Mouse (Mus musculus) hindbrain, embryonic 15.5 days (tissue): ENCODE data around the gene Ube2e3. TPM values are rescaled to one million over a fixed set of nuclear protein-coding genes. Genes with fewer than 3 reads are reported as not detected.

ENCODE experiments used
- ATAC-seq: fragments of 200-750 bp; cut with Nextera tagmentation; 2 replicates; pipeline ENCODE4 v1.8.0; 2017; ENCODE audit warnings: low read depth, moderate number of reproducible peaks, moderate TSS enrichment; ENCODE audit not compliant: low FRiP score
- H3K27ac ChIP-seq: fragments of 300-500 bp; sonication (generic); replicated peaks from 2 replicates; pipeline ENCODE4 v1.5.1; 2015; ENCODE audit warnings: mild to moderate bottlenecking, inconsistent platforms
- H3K27me3 ChIP-seq: fragments of 300-500 bp; sonication (generic); 2 replicates; pipeline ENCODE4 v1.6.1; 2015; ENCODE audit warnings: control low read depth, inconsistent platforms
- H3K36me3 ChIP-seq: fragments of 300-500 bp; sonication (generic); 2 replicates; pipeline ENCODE4 v1.6.1; 2015; ENCODE audit warnings: control low read depth, inconsistent platforms
- H3K4me1 ChIP-seq: fragments of 300-500 bp; sonication (generic); replicated peaks from 2 replicates; pipeline ENCODE4 v1.6.1; 2015; ENCODE audit warnings: control low read depth, inconsistent platforms
- H3K4me2 ChIP-seq: fragments of 300-500 bp; sonication (generic); 2 replicates; pipeline ENCODE4 v1.6.1; 2015; ENCODE audit warnings: moderate library complexity, mild to moderate bottlenecking, inconsistent platforms
- H3K4me3 ChIP-seq: fragments of 300-500 bp; sonication (generic); 2 replicates; pipeline ENCODE4 v1.5.1; 2015; ENCODE audit warnings: mild to moderate bottlenecking, inconsistent platforms
- H3K9ac ChIP-seq: fragments of 300-500 bp; sonication (generic); 2 replicates; pipeline ENCODE4 v1.6.1; 2015; ENCODE audit warnings: inconsistent platforms
- H3K9me3 ChIP-seq: fragments of 300-500 bp; sonication (generic); 2 replicates; pipeline ENCODE4 v1.6.1; 2016; ENCODE audit warnings: control low read depth, inconsistent platforms
- WGBS: fragments of 180-500 bp; shearing (Covaris S2); methylation state at CpG from one replicate; pipeline ENCODE4 v1.1.7; 2015; 5-methylcytosine and 5-hydroxymethylcytosine counted together
- polyA plus RNA-seq: library from polyadenylated mRNA; unstranded; fragments of >200 nt; fragmentation: Nextera tagmentation; extraction: Ambion mirVana; gene quantifications from 2 replicates; pipeline ENCODE4 v1.2.1, GENCODE M21; 2015

Gene Ube2e3
- polyA plus RNA-seq, 1 experiment from 2014 or later, result 278 TPM

- peak; percentile 83 for ATAC-seq
- Histone ChIP-seq H3K4me3 (no peak overlapping the region), H3K4me1 (peaks cover 12% of the 10 kb centered on the region), H3K9me3 (no peaks in the 10 kb centered on the region), H3K36me3 (no peaks in the 10 kb centered on the region), H3K27ac (no peak overlapping the region), H3K27me3 (no peaks in the 10 kb centered on the region), H3K9ac (no peak overlapping the region), H3K4me2 (no peak overlapping the region)
- 34% methylated on average over 7 of the region's 7 CpGs for WGBS
Measured at GRCm38 (mm10) chr2:78961023-78961422, 93.1 kb downstream of the Ube2e3 start.

GRCm38 (mm10) chr2:78961580-78961979 lies 93.7 kb downstream of the Ube2e3 start:
- Histone ChIP-seq H3K27ac (0 out of 2 replicates have a peak overlapping the region, but pooled peaks have one; percentile 13), H3K9ac (no peak overlapping the region), H3K4me1 (peaks cover 12% of the 10 kb centered on the region), H3K4me3 (no peak overlapping the region), H3K27me3 (no peaks in the 10 kb centered on the region), H3K9me3 (no peaks in the 10 kb centered on the region), H3K4me2 (no peak overlapping the region), H3K36me3 (no peaks in the 10 kb centered on the region)
- WGBS, result 26% methylated on average over 7 of the region's 7 CpGs
- ATAC-seq, result no peak

- Histone ChIP-seq H3K27me3 (no peaks in the 10 kb centered on the region), H3K4me3 (no peak overlapping the region), H3K9ac (no peak overlapping the region), H3K9me3 (no peaks in the 10 kb centered on the region), H3K27ac (no peak overlapping the region), H3K4me1 (peaks cover 12% of the 10 kb centered on the region), H3K4me2 (no peak overlapping the region), H3K36me3 (no peaks in the 10 kb centered on the region)
- WGBS, result 92% methylated on average over 2 of the region's 2 CpGs
- no peak for ATAC-seq
Measured at GRCm38 (mm10) chr2:78964995-78965394, 97.1 kb downstream of the Ube2e3 start.

GRCm38 (mm10) chr2:78965396-78965795 lies 97.5 kb downstream of the Ube2e3 start:
- Histone ChIP-seq H3K27me3 (no peaks in the 10 kb centered on the region), H3K4me2 (no peak overlapping the region), H3K27ac (no peak overlapping the region), H3K4me1 (peaks cover 8% of the 10 kb centered on the region), H3K4me3 (no peak overlapping the region), H3K9ac (no peak overlapping the region), H3K9me3 (no peaks in the 10 kb centered on the region), H3K36me3 (no peaks in the 10 kb centered on the region)
- ATAC-seq, result no peak
- 67% methylated on average over 6 of the region's 6 CpGs for WGBS

- no peak overlapping the region for H3K27ac ChIP-seq
- no peak overlapping the region for H3K4me3 ChIP-seq
- 0 out of 2 replicates have a peak, but pooled peaks have one; percentile 59 for ATAC-seq
- H3K27me3 ChIP-seq, result no peaks in the 10 kb centered on the region
- H3K4me2 ChIP-seq, result no peak overlapping the region
- H3K36me3 ChIP-seq, result no peaks in the 10 kb centered on the region
- H3K9ac ChIP-seq, result no peak overlapping the region
- no peaks in the 10 kb centered on the region for H3K9me3 ChIP-seq
- no peaks in the 10 kb centered on the region for H3K4me1 ChIP-seq
- 61% methylated on average over 6 of the region's 6 CpGs for WGBS
Measured at GRCm38 (mm10) chr2:78970088-78970487, 102.2 kb downstream of the Ube2e3 start.
